Mouse (Mus musculus): Measurements from ENCODE around the gene Agbl5.

- no peak for TF ChIP-seq CTCF (IDR thresholded peaks at IDR 0.05; ENCODE audit: low read depth, low read length)
- no peak for TF ChIP-seq TAL1 (conservative IDR thresholded peaks at IDR 0.05; ENCODE audit: low read depth, low read length)
Measured at GRCm38 (mm10) chr5:30919831-30920614, 31.5 kb downstream of the Agbl5 start.

Measured in G1E (cell line).